Mouse (Mus musculus) layer of hippocampus, adult 18-20 months (tissue): ENCODE measurements at regions not wholly inside any gene's neighbourhood (a gene's known extent, or its start where the extent isn't known, plus 50 kb on each side); places are given as distances from the start of the nearest gene placed in this dataset.
A peak's percentile ranks its signal among the peaks of the same experiment; 100 is the strongest.

ENCODE experiments used
- DNase-seq, 2 experiments: peaks; one replicate each; pipeline ENCODE4 v3.0.0; 2022; ENCODE audit warnings: low spot score in 2 of 2

DNA sequence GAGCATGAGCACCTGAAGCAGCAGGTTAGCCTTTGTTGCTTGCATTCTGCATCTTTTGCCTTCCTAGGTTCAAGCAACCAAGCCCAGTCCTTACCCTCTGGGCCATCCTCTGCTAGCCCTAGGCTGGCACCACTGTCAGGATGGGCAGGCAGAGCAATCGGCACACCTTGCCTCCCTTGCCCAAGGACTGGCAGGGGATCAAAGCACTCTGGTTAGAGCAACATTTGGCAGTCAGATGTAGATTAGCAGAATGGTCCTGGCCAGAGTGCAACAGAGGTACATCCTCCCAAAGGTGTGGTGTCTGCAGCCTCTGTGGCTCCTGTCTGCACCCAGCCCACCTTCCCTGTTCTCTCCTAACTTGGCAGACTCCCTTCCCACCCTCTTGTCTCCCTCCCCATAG is 244.9 kb upstream of the Maf start:
- no peak for DNase-seq

DNA sequence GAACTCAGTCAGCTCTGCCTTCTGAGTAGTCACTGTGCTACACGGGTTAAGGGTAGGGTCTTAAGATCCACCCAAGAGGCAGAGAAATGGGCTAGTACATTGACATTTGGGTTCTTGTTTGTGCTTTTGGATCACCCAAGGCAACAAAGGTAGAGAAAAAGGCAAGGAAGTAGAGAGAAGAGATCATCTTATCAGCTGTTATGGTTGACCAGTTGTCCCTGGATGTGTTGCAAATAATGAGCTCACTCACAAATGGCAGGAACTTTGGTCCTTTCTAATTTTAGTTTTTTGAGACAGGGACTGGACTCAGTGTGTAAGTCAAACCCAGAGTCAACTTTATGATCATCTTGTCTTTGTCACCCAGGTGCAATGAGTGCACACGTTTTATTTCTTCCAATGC is 241.3 kb upstream of the Maf start:
- no peak for DNase-seq

- no peak for DNase-seq
These were observed 240.4 kb upstream of the Maf start for GRCm38 (mm10) chr8:115948036-115948435.

DNA sequence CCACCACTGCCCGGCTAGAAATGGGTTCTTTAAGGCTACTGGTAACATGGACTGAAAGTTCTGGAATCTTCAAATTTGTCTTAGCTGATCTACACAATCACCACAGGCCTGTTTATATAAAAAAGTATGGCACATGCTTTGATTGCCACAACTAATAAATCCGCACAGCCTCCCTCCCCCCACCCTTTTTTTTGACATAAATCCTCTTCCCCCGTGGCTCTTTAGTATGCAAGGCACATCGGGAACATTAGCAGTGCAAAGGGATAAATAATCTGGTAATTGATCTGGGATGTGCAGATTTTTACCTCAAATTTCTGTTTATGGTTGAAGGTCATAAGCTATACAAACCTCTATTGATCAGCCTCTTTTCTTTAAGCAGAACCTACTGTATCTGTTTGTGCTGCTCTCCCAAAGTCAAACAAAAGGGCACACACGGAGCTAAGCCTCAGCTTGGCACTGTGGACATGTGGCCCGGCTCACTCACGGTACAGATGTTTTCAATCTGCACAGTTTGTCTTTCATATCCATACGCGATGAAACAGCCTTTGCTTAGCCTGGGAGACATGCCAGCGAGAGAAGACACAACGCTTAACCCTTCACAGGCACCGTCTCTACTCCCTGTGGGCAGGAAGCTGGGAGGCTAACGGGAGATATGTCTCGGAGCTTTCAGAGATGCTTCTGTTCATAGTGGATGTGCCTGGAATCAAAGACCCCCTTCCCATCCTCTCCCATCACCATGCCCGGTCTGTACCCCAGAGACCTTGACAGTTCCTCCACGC is 235.3 kb upstream of the Maf start:
- DNase-seq = peak in 1 of 2 experiments; percentile 25

DNA sequence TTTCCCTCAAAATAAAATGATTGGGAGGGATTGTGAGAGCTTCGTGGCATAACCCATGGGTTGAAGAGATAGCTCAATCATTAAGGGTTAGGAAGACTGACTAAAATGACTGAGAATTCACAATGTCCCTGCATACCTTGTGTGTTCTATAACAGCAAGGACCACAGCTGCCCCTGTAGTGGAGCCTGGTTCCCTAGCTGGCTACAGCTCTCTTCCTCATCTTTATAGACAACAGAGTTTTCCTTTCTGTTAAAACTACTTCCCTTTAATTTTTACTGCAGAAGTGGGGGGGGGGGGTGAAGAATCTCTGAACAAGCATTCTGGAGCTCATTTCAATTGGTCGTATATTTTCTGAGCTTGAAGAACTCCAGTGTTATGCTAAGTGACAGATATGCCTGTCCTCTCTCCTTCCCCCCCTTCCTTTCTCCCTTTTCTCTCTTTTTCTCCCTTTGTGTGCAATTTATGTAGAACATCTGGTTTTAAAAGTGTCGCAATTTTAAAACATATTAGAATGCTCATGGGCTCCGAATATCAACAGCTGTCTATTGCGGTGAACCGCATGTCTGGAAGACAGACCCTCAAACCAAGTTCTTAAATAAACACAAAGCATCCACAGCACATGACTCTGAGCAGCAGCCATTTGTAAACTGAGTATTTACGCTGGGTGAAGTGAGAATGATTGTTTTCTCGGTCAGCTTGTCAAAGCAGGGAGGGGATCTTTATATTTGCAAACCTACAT is 222.0 kb upstream of the Maf start:
- DNase-seq = no peak

GRCm38 (mm10) chr8:115921889-115922288 is 214.3 kb upstream of the Maf start:
- no peak for DNase-seq

- no peak for DNase-seq
These were observed 199.1 kb upstream of the Maf start for GRCm38 (mm10) chr8:115906650-115907049.

GRCm38 (mm10) chr8:115903853-115904420 is 196.3 kb upstream of the Maf start:
- DNase-seq = no peak

DNA sequence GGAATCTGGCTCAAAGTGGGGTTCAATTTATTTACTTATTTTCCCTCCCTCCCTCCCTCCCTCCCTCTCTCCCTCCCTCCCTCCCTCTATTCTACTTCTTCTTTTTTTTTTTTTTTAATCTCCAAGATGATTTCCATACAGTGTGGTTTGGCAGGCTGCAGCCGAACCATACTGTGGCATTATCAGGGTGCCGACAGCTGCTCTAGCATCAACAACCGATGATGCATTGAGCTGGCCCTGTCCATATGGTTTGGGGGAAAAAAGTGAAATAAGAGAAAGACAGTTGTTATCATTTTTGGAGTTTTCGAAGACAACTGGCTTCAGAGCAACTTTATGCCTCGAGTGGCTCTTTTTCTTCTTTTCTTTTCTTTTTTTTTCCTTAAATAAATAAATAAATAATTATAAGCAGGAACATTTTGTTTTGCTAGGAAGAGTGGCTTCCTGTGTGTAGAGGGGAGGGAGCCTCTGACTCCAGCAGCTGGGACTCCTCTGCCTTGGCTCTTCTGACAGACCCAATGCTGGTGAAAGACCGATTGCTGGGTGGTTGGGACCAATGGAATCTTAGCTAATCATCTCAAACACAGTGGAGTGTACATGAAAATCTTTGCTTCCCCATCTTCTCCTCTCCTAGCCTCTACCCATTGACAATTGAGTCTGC is 190.1 kb upstream of the Maf start:
- DNase-seq = peak in 1 of 2 experiments; percentile 15

DNA sequence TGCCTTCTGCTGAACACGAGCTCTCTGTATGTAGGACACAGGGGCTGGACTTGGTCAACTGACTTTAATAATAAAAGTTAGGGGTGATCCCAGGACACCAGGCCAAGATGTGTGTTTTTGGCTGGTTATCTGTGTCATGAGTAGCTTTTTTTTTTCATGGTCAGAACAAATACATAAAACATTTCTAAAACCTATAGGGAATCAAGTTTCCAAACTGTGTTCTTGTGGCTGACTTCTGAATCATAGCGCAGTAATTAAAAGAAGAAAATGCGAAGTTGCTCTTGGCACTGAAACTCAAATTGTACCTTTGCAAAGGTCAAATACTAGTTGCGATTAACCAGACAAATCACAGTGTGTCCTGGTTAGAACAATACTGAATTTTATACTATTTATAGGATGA is 189.5 kb upstream of the Maf start:
- DNase-seq = no peak

GRCm38 (mm10) chr8:115896066-115896465 is 188.5 kb upstream of the Maf start:
- DNase-seq = no peak

GRCm38 (mm10) chr8:115888278-115888677 is 180.7 kb upstream of the Maf start:
- DNase-seq = no peak

- DNase-seq = no peak
These were observed 177.6 kb upstream of the Maf start for GRCm38 (mm10) chr8:115885121-115885743.

DNA sequence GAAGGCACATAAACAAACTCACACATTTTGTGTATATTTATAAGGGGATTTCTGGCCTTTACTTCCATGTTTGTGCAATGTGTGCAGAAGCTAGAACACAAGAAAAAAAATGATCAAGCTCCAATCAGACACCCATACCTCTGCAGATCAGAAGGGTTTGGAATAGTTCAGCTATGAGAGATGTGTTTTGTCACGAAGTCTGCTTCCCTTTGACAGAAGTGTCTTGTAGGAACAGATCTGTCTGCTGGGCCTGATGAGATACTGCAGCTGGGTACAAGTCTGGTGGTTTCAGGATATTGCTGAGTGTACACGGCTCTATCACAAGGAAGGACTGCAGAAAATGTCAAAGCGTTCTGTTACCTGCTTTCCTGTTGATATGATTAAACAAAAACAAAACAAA is 176.2 kb upstream of the Maf start:
- DNase-seq = no peak

DNA sequence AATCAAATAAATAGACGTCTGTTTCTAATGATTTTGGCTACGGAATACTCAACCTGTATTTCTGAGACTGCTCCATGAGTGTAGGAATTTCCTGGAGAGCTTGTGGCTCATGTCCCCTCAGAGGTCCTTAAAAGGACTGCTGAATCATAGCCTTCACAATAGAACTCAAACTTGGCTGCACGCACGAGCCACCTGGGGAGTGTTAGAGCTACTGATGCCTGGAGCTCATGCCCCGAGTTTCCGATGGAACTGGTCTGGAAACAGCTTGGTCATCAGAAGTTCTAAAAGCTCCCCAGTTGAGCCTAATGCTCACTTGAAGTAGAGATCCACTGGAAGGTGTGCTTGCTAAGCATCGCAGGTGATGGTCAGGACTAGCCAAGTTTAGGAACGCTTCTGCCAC is 174.3 kb upstream of the Maf start:
- DNase-seq = no peak

GRCm38 (mm10) chr8:115874789-115875188 is 167.2 kb upstream of the Maf start:
- no peak for DNase-seq

DNA sequence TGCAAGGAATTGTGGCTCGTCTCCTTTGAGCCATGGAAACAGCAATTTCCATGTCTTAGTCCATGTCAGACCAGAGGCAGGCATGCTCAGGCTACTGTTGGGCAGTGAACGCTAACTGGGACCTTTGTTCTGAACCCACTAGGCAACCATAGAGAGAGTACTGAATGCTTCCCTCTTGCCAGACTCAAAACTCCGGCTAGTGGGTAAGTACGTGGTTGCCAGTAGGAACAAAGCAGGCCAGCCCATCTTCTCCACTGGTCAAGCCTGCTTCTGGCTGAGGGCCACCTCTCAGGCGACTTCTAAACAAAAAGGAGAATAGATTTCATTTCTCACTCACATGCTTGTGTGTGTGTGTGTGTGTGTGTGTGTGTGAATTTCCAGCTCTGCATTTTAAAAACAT is 163.8 kb upstream of the Maf start:
- no peak for DNase-seq

DNA sequence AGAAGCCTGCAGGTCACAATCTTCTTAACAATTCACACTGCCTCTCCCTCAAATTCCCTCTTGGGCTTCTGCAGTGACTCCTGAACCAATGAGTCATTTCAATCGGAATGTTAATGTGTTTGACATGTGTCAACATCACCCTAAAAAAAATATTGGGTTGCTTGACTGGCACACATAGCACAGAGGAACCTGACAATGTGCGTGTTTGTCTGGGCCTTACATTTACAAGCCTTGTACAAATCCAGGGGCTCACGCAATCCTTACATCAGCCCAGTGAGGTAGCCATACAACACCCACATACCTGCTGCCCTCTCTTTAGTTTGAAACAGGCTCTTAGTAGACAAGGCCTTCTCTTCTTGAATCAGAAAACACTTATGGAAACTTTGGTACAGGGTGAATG is 153.8 kb upstream of the Maf start:
- no peak for DNase-seq

GRCm38 (mm10) chr8:115859406-115859805 is 151.8 kb upstream of the Maf start:
- no peak for DNase-seq

DNA sequence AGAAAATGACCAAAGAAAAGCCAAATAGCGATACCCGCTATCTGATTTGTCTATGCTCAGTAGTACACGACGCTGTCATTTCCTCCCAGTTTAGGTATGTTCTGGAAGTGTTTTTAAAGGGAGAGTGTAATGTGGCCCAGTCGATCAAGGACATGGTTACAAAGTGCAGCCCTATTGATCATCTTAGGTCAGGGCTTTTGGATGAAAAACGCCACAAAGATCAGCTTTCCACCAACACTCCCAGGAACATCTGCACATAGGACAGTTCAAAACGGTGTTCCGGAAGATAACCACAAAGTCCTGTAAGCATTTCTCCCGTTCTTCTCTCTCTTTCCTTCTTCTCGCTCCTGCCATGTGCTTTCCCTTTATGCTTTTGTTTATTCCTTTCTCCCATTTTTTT is 149.2 kb upstream of the Maf start:
- DNase-seq = no peak

DNA sequence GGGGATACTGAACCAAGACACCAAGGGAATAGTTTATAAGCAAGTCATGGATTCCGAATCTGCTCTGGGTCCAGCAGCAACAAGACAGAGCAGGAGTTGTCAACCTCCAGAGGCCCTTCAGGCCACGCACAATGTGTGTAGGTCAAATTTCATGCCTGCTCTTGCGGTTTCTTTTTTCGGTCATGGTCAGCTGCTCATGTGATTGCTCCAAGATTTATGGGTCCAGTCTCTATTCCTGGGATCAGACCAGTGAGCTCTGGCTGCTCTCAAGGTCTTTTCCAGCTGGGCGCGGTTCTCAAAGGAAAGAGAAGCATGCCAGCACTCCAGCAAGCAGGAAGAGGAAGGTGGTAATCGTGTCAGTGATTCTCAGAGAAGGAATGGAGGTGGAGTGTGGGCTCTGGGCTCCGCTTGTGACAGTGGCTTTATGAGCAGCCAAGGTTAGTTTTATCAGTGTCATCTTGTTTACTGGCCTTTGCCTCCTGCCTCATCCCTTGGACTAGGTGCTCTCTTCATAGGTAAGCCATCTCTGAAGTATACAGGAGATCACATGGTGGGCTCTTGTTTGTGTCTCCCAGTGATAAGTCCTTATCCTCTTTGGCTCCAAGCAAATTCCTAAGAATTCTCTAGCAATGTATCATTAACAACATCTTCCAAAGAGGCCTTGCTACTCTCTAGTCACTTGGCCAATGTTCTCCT is 148.5 kb upstream of the Maf start:
- no peak for DNase-seq
